Mouse (Mus musculus): ENCODE results near the gene Bco2.

Gene Bco2

DNA sequence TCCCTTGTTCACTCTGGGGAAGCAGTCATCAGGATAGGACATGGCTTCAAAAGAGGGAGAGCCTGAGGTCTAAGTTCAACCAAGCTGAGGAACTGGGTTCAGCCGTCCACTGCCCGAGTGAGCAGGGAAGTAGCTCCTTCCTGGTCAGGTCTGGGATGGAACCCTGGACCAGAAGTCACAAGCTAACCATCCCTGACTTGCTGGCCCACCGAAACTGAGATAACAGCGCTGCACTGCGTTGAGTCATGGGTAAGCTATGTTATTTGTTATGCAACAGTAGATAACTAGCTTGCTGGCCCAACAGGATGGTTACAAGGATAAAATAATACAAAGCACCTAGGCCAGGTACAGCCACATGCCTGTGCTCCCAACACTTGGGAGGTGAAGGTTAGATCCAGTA, 39.5 kb downstream of the Bco2 start:
- no peak for DNase-seq (ENCODE audit: low read depth, low spot score)

DNA sequence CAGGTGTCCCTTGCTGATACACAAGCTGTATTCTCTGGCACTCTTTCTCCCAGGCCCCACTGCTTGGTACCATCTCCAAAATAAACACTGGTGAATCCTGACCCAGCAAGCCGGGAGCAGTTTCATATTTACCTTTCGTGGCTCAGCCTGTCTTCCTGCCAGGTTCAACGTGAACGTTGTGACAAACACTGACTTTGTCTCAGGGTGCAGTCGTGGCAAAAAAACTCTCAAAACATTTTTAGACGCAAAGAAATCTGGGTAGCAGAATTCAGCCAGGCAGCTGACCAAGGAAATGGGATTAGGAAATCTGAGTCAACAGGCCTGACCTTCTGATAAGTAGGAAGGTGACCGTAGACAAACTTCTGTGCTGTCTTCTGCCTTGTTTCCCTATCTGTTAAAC, 47.4 kb downstream of the Bco2 start:
- no peak for DNase-seq (ENCODE audit: low read depth, low spot score)

DNA sequence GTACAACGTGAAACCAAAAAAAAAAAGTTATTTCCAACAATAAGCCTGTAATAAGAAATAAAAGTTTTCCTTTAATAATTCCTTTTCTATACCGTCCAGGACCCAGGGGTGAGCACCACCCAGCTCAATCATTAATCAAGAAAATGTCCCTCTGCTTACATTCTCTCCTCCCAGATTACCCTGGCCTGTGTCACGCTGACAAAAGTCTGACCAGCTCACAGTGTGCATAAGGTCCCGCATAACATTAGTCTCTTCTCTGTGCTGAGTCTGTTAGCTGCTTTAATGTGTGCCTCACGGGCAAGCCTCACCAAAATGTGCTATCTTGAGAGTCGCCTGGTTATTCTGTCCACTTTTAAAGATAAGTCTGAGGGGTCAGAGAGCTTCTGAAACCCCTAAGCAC, 49.6 kb downstream of the Bco2 start:
- no peak for DNase-seq (ENCODE audit: low read depth, low spot score)

DNA sequence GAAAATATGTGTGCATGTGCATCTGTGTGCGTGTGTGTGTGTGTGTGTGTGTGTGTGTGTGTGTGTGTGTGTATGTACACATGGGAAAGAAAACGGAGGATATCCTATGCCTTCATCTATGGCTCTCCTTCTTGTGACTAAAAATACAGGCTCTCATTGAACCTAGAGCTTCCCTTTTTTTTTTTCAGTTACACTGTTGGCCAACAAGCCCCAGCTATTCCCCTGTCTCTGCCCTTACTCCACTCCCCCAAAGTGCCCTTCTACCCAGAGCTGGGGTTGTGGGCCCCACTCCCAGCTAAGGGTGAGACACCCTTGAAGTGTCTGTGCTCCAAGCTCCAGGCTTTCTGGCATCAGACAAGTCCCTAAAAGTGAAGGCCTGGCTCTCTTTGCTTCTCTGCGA, 52.0 kb downstream of the Bco2 start:
- DNase-seq (ENCODE audit: low read depth, low spot score) = no peak

DNA sequence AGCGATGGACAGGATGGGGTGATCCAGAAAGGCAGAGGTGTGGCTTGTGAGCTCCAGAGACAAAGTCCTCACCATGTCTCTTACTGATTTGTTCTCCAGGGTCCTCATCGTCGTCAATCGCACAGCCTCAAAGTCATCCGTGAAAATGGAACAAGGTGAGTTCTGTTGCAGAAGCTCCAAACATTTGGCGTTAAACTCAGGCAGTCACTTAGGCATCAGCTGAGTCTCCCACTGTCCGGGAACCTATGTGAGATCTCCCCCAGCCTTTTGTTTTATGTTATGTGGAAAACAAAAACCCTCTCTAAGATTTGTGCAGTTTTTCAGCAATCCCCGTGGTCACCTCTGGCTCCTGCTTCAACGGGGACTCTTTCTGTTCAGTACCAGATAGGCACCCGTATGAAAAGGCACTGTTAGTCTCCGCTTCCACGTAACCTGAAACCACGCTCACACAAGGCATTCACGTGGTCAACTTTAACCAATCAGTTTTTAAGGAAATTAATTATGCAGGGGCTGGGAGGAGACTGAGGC, 53.9 kb downstream of the Bco2 start:
- DNase-seq (ENCODE audit: low read depth, low spot score) = peak; percentile 32

DNA sequence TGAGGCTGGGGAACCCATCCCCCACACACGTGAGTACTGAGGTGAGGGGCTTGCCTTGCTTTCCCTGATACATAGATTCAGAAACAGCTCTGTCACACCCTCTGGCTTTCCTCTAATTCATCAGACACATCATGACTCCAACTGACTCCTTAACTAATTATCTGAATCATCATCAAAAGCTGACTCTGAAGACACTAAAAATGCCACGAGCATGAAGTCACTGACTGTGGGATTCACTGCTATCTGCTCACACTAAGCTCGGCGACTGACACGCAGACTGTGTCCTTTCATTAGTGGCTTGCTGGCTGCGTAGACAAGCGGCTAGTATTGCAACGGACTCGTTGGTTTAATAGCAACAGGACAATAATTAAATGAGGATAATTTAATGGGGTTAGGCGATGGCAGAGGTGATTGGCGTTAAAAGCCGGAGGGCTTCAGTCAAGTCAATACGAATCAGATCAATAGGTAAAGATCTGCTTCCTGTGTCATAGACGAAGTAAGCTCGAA, 54.5 kb downstream of the Bco2 start:
- DNase-seq (ENCODE audit: low read depth, low spot score) = no peak

DNA sequence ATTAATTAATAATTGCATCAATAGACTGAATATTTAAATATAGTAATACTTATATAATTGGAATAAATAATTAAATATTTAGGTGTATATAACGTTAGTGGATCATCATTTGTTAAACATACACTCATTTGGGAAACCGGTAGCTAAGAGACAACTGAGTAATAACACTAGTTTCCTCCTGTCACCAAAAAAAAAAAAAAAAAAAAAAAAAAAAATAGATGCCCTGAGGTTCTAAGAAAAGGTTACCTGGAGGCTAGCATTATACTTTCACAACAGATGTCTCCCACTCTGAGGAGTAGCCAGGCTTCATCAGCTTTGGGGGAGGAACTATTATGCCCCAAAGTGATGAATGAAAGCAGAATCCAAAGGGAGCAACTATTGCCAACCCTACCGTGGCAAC, 55.2 kb downstream of the Bco2 start:
- no peak for DNase-seq (ENCODE audit: low read depth, low spot score)

DNA sequence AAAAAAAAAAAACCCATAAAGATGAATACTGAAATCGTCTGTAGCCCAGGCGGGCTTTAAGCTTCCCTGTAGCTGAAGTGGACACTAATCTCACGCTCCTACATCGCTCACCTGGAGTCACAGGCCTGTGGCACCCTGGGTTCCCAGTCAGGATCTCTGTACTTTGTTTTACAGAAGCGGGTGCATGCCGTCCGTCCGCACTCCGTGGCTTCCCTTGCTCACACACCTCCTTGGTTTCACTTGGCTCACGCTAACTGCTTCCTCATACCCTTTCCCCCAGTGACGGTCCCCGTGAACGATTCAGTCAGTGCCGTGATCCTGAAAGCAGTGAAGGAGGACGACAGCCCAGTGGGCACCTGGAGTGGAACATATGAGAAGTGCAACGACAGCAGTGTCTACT, 56.2 kb downstream of the Bco2 start:
- no peak for DNase-seq (ENCODE audit: low read depth, low spot score)

DNA sequence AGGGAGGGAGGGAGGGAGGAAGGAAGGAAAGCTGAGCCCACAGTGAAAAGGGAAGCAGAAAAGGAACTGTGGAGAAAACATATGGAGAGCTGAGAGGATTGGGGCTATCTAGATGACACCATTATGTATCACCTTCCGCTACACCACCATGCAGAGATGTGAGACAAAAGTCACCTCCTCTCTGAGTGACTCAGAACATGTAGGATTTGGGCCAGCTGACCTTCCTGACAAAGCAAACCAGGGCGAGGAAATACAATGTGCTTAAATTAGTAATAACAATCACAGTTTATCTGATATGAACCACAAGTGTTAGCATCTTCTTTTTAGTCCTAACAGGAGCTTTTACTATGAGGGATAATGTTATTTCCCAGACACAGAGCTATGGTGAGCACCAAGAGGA, 57.4 kb downstream of the Bco2 start:
- DNase-seq (ENCODE audit: low read depth, low spot score) = no peak

DNA sequence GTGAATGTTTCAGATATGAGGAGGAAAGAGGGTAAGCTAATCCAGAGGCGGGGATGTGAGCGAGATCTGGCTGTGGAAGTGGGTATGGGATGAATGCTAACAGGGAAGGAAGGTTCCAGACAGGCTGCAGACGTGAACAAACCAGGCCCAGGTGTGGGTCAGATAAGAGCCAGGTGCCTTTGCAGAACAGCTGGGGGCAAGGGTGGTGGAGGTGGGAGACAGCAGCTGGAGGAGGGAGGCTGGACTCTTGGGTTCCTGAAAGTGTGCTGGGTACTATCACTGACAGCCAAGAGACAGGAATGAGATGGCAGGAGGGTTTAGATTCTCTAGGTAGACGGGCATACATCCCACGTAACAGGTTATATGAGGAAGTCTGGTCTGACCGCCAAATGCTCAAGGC, 57.9 kb downstream of the Bco2 start:
- no peak for DNase-seq (ENCODE audit: low read depth, low spot score)

DNA sequence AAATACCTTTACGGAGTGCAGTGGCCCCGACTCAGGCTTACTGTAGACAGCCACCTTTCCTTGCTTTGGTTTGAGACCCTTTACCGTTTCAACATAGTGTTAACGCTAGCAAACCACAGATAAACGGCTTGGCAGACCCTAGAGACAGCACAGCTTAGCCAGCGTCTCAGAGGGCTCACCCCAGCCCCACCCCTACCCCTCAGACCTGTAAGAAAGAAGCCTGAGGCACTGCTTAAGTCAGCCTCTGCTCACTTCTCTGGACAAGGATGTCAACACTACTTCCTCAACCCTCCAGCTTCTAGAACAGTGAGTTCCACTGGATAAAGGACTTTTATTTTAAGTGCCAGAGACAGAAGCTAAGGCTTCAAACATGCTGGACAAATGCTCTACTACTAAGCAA, 58.4 kb downstream of the Bco2 start:
- DNase-seq (ENCODE audit: low read depth, low spot score) = no peak

DNA sequence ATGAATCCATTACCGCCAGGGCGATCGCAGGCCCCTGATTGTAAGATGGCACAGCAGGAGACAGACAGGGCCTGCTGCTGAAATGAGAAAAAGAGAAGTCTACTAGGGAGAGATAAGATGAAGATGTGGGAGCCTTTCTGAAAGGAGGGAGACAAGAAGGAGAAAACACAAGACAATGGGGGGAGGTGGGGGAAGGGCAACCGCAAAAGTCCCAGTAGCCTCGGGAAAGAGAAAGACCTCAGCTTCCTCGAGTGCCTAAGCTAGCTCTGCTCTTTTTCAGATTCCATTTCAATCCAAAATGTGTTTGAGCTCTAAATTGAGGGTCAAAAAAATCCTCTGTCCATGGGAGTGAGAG, 58.9 kb downstream of the Bco2 start:
- no peak for DNase-seq (ENCODE audit: low read depth, low spot score)

DNA sequence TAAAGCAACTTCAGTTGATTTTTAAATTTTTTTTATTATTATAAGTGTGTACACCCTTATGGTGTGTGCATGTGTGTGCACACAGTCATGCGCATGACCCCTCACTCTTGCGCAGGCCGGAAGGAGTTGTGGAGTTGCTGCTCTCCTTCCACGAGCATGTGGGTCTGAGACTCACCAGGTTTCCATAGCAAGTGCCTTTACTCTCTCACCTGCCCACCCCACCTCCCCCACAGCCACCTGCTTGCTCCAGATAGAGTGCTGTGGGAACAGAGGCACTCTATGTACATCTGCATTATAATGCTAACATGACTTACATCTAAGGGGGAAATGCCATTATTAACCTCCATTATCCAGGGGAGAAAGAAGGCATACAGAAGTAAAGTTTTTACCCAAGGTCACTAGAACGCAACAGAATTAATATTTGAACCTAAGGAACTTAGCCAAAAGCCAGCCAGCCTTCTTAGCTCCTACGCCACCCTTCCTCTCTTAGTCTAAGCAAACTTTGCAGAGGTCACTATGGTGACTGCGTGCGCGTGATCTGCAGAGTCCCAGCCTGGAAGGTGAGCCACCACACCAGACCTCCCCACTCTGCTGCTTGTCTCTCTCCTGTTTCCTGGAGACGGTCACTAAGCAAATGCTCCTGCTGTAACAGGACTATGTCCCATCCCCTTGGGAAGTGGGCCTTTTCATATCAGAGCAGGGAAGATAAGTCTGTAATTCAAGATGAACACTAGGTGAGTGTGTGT, 59.4 kb downstream of the Bco2 start:
- no peak for DNase-seq (ENCODE audit: low read depth, low spot score)

DNA sequence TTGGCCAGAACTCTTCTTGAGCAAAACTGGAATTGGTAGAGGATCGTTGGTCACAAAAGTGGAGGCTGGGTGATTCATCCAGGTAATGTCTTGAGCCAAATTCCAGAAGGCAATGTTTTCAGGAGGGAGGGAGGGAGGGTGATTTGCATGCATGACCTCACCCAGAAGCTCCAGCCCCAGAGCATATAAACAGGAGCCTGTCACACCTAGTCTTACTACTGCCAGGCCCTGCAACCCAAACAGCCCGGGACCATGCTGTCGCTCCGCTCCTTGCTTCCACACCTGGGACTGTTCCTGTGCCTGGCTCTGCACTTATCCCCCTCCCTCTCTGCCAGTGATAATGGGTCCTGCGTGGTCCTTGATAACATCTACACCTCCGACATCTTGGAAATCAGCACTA, 60.7 kb downstream of the Bco2 start, which contains the start of gene Plet1:
Gene Plet1, plus strand, starts transcription at position 215 of the 400 bp plus-strand sequence.
- DNase-seq (ENCODE audit: low read depth, low spot score) = no peak

DNA sequence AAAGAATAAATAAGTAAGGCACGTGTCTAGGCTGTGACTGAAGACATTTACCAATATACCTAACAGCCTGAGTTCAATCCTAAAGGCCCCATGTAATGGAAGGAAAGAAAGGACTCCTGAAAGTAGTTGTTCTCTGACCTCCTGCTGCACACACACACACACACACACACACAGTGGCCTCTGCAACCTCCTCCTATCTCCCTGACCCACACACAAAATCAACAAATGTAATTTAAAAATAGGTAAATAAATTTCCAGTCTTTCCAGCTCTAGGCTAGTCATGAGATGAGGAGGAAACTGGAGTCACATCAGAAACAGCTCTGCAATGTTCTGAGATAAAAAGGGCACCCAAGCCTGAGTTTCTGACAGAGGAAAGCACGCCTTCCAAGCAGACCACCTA, 61.2 kb downstream of the Bco2 start:
- DNase-seq (ENCODE audit: low read depth, low spot score) = no peak

DNA sequence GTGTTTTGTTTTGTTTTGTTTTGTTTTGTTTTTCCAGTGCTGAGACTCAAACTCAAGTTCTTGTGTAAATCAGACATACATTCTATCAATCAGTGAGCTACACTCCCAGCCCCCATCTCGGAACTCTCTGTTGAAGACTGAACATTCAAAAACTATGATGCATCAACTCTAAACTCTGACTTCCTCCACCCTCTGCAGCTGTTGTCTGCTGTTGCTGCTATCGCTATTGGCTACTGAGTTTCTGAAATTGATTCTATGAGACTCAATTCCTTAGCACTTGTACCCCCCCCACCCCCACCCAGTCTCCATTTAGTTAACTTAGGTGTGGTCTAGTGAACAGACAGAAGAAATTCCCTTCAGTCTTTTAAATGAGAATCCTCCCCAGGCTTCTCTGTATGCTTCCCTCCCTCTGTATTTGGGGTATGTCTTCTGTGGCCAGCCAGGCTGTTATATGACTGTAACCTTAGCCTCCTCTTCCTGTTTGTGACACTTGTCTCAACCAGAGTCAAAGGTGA, 63.4 kb downstream of the Bco2 start:
- DNase-seq (ENCODE audit: low read depth, low spot score) = no peak

DNA sequence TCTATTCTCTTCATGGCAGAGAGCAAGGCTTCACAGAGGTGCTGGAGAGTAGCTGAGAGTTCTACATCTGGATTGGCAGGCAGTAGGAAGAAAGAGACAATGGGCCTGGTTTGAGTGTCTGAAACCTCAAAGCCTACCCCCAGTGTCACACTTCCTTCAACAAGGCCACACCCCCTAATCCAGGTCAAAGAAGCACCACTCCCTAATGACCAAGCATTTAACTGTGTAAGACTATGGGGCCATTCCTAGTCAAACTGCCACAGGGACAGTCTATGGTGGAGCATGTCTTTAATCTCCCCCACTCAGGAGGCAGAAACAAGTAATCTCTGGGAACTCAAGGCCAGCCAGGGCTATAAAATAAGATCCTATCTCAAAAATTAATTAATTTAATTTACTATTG, 64.1 kb downstream of the Bco2 start:
- DNase-seq (ENCODE audit: low read depth, low spot score) = no peak

DNA sequence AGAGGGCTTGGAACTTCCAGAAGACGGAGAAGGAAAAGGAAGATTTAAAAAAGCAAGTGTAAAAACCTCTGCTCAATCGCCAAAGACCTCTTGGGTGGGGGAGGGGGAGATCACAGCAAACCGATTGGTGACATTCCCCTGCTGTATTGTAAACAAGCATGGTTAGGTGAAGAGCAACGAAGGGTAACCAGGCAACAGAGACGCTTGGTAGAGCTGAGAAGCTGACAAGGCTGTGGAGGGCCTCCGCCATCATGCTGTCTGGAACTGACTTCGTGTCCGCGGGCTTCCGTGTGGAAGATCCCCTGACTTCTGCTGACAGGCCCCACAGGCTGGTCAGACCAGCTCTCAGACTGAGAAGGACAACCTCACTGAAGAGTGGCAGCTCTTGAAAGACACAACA, 69.5 kb downstream of the Bco2 start:
- no peak for DNase-seq (ENCODE audit: low read depth, low spot score)
